Mouse (Mus musculus): Measurements from ENCODE around the gene Olfr228. TPM values are rescaled to one million over a fixed set of nuclear protein-coding genes. Genes with fewer than 3 reads are reported as not detected.

The Olfr228 gene
- polyA plus RNA-seq, 1 experiment from 2014 or later: not detected

Other genes starting within 250 kb of the Olfr228 start
- not detected in 2 replicates for gene Olfr1048, start 247.1 kb downstream of the Olfr228 start, polyA plus RNA-seq (2014; fragmentation: Nextera tagmentation; extraction: Ambion mirVana)
- gene Olfr1049, start 229.1 kb downstream of the Olfr228 start, polyA plus RNA-seq (2014; fragmentation: Nextera tagmentation; extraction: Ambion mirVana): not detected in 2 replicates
- gene Olfr1051, start 208.3 kb downstream of the Olfr228 start, polyA plus RNA-seq (2014; fragmentation: Nextera tagmentation; extraction: Ambion mirVana): not detected in 2 replicates
- gene Olfr1052, start 194.9 kb downstream of the Olfr228 start, polyA plus RNA-seq (2014; fragmentation: Nextera tagmentation; extraction: Ambion mirVana): not detected in 2 replicates
- not detected in 2 replicates for gene Olfr1053, start 172.1 kb downstream of the Olfr228 start, polyA plus RNA-seq (2014; fragmentation: Nextera tagmentation; extraction: Ambion mirVana)
- gene Olfr1054, start 152.0 kb downstream of the Olfr228 start, polyA plus RNA-seq (2014; fragmentation: Nextera tagmentation; extraction: Ambion mirVana): not detected in 2 replicates
- not detected in 2 replicates for gene Olfr1055, start 137.1 kb downstream of the Olfr228 start, polyA plus RNA-seq (2014; fragmentation: Nextera tagmentation; extraction: Ambion mirVana)
- gene Olfr1056, start 124.9 kb downstream of the Olfr228 start, polyA plus RNA-seq (2014; fragmentation: Nextera tagmentation; extraction: Ambion mirVana): not detected in 2 replicates
- gene Olfr1057, start 109.0 kb downstream of the Olfr228 start, polyA plus RNA-seq (2014; fragmentation: Nextera tagmentation; extraction: Ambion mirVana): not detected in 2 replicates
- gene Olfr1058, start 98.8 kb downstream of the Olfr228 start, polyA plus RNA-seq (2014; fragmentation: Nextera tagmentation; extraction: Ambion mirVana): not detected in 2 replicates
- gene Olfr1061, start 73.3 kb downstream of the Olfr228 start, polyA plus RNA-seq (2014; fragmentation: Nextera tagmentation; extraction: Ambion mirVana): not detected in 2 replicates
- not detected in 2 replicates for gene Olfr1062, start 60.6 kb downstream of the Olfr228 start, polyA plus RNA-seq (2014; fragmentation: Nextera tagmentation; extraction: Ambion mirVana)
- gene Olfr1065, start 36.8 kb downstream of the Olfr228 start, polyA plus RNA-seq (2014; fragmentation: Nextera tagmentation; extraction: Ambion mirVana): not detected in 2 replicates
- gene Olfr1066, start 31.1 kb downstream of the Olfr228 start, polyA plus RNA-seq (2014; fragmentation: Nextera tagmentation; extraction: Ambion mirVana): not detected in 2 replicates
- not detected in 2 replicates for gene Olfr1076, start 21.1 kb upstream of the Olfr228 start, polyA plus RNA-seq (2014; fragmentation: Nextera tagmentation; extraction: Ambion mirVana)
- gene Olfr1079, start 55.1 kb upstream of the Olfr228 start, polyA plus RNA-seq (2014; fragmentation: Nextera tagmentation; extraction: Ambion mirVana): not detected in 2 replicates
- gene Olfr1080, start 70.8 kb upstream of the Olfr228 start, polyA plus RNA-seq (2014; fragmentation: Nextera tagmentation; extraction: Ambion mirVana): not detected in 2 replicates
- not detected in 2 replicates for gene Olfr1082, start 111.6 kb upstream of the Olfr228 start, polyA plus RNA-seq (2014; fragmentation: Nextera tagmentation; extraction: Ambion mirVana)
- not detected in 2 replicates for gene Olfr1084, start 152.3 kb upstream of the Olfr228 start, polyA plus RNA-seq (2014; fragmentation: Nextera tagmentation; extraction: Ambion mirVana)
- gene Olfr1085, start 174.6 kb upstream of the Olfr228 start, polyA plus RNA-seq (2014; fragmentation: Nextera tagmentation; extraction: Ambion mirVana): not detected in 2 replicates
- not detected in 2 replicates for gene Olfr1086, start 192.7 kb upstream of the Olfr228 start, polyA plus RNA-seq (2014; fragmentation: Nextera tagmentation; extraction: Ambion mirVana)
- not detected in 2 replicates for gene Olfr1087, start 211.0 kb upstream of the Olfr228 start, polyA plus RNA-seq (2014; fragmentation: Nextera tagmentation; extraction: Ambion mirVana)
- not detected in 2 replicates for gene Olfr1089, start 246.3 kb upstream of the Olfr228 start, polyA plus RNA-seq (2014; fragmentation: Nextera tagmentation; extraction: Ambion mirVana)